Mouse (Mus musculus): Measurements from ENCODE around the gene Spata20. TPM values are rescaled to one million over a fixed set of nuclear protein-coding genes. Genes with fewer than 3 reads are reported as not detected.

The Spata20 gene
- total and polyA plus RNA-seq, 3 experiments: not detected

DNA sequence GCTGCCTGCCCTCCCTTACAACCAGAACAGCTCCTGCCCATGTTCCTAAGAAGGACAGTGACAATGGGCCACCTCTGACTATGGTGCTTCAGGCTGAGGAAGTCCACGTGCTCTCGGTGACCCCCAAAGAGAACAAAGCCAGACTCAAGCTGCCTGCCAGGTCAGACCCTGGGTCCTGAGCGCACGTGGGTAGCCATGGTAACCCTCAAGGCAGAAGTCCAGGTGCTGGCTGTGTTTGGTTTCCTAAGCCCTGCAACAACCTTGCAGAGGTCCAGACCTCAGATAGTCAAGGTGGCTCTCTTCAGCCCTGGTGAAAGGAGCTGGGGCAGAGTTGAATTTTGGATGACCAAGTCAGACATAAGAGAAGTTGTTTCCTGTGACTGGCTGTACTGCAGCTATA is 3.8 kb upstream of the Spata20 start:
- no peaks in the 10 kb centered on the region for H3K4me1 ChIP-seq (ENCODE audit: control insufficient read depth in 1 of 2, insufficient read depth in 2 of 2, low read length in 2 of 2)
- no peaks in the 10 kb centered on the region for H3K79me2 ChIP-seq (ENCODE audit: control insufficient read depth, insufficient read depth, low read length, poor library complexity)
- DNase-seq (ENCODE audit: low read depth, low spot score): no peak
- H3K27me3 ChIP-seq (ENCODE audit: control insufficient read depth in 1 of 2, insufficient read depth in 2 of 2, low read length in 2 of 2): peaks cover 0 to 2% of the 10 kb centered on the region in 2 experiments; a peak in 1 of 4 replicates
- H3K36me3 ChIP-seq (ENCODE audit: control insufficient read depth in 1 of 2, insufficient read depth in 2 of 2, low read length in 2 of 2): no peaks in the 10 kb centered on the region
- no peak for TF ChIP-seq TBP (IDR thresholded peaks at IDR 0.05; ENCODE audit: low read depth, low read length)
- TF ChIP-seq MAX (IDR thresholded peaks at IDR 0.05; ENCODE audit: low read length): no peak
- no peak for TF ChIP-seq USF2 (IDR thresholded peaks at IDR 0.05; ENCODE audit: borderline replicate concordance in 1 of 2, insufficient read depth in 1 of 2, low read depth in 1 of 2, low read length in 2 of 2)
- no peak for TF ChIP-seq NELFE (IDR thresholded peaks at IDR 0.05; ENCODE audit: low read depth, low read length)
- TF ChIP-seq GABPA (IDR thresholded peaks at IDR 0.05; ENCODE audit: low read depth, low read length): no peak
- no peak for TF ChIP-seq POLR2A (IDR thresholded peaks at IDR 0.05; ENCODE audit: control insufficient read depth in 1 of 2, insufficient read depth in 1 of 2, low read depth in 1 of 2, low read length in 2 of 2, poor library complexity in 1 of 2)
- TF ChIP-seq POLR2AphosphoS5 (IDR thresholded peaks at IDR 0.05; ENCODE audit: borderline replicate concordance, low read depth, low read length): no peak
- no peak for TF ChIP-seq ZMIZ1 (IDR thresholded peaks at IDR 0.05; ENCODE audit: low read depth, low read length)
- no peak for TF ChIP-seq CTCF (IDR thresholded peaks at IDR 0.05 in 2 of 3, conservative IDR thresholded peaks at IDR 0.05 in 1 of 3; ENCODE audit: control insufficient read depth in 1 of 3, insufficient read depth in 1 of 3, low read depth in 2 of 3, low read length in 3 of 3, poor library complexity in 1 of 3, severe bottlenecking in 1 of 3)
- no peak for TF ChIP-seq HCFC1 (IDR thresholded peaks at IDR 0.05; ENCODE audit: low read depth, low read length)
- TF ChIP-seq ETS1 (IDR thresholded peaks at IDR 0.05; ENCODE audit: low read depth, low read length): no peak
- no peak for TF ChIP-seq MAZ (IDR thresholded peaks at IDR 0.05; ENCODE audit: low read depth, low read length)
- no peak overlapping the region for H3K27ac ChIP-seq (ENCODE audit: control insufficient read depth, low read depth, low read length)
- H3K4me3 ChIP-seq (ENCODE audit: control insufficient read depth in 1 of 2, insufficient read depth in 1 of 2, low read depth in 2 of 2, low read length in 2 of 2): no peak overlapping the region
- no peaks in the 10 kb centered on the region for H3K9me3 ChIP-seq (replicated peaks; ENCODE audit: insufficient read depth, low read length)
- H3K9ac ChIP-seq (ENCODE audit: control insufficient read depth, low read depth, low read length, poor library complexity, severe bottlenecking): no peak overlapping the region

DNA sequence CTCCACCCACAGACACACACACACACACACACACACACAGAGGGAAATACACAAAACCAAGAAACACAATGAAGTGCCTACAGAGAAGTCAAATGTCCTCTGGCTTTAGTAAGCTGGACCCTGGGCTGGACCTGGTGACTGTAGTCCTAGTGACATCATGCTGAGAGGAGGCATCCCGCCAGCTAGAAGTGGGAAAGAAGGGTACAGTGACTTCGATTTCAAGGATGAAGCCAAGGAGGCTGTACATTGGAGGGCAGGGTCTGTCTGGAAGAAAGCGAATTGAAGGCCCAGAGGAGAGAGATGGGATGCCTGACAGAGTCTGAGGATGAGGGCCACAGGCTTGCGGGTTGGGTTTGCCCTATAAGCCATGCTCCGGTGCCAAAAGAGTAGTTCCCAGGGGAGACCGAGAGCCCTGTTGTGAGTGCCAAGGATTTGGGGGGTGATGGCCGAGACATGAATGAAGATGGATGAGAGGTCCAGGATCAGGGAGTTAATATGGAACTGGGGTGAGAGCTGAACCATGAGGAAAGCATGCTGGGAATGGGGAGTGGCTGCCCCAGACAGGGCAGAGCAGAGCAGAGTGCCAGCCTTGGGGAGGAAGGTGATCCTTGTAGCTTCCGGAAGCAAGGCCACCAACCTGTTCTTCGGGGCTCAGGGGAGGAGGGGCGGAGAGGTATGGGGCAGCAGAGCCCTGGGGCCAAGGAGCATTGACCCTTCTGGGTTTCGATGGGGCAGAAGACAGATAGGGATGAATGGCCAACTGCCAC is 3.0 kb upstream of the Spata20 start:
- Histone ChIP-seq H3K9me3 (replicated peaks; ENCODE audit: insufficient read depth, low read length) (no peaks in the 10 kb centered on the region), H3K27ac (ENCODE audit: control insufficient read depth, low read depth, low read length) (no peak overlapping the region), H3K9ac (ENCODE audit: control insufficient read depth, low read depth, low read length, poor library complexity, severe bottlenecking) (no peak overlapping the region), H3K79me2 (ENCODE audit: control insufficient read depth, insufficient read depth, low read length, poor library complexity) (no peaks in the 10 kb centered on the region), H3K27me3 (ENCODE audit: control insufficient read depth in 1 of 2, insufficient read depth in 2 of 2, low read length in 2 of 2) (peaks cover 0 to 2% of the 10 kb centered on the region in 2 experiments; a peak in 1 of 4 replicates), H3K4me3 (ENCODE audit: control insufficient read depth in 1 of 2, insufficient read depth in 1 of 2, low read depth in 2 of 2, low read length in 2 of 2) (no peak overlapping the region), H3K36me3 (ENCODE audit: control insufficient read depth in 1 of 2, insufficient read depth in 2 of 2, low read length in 2 of 2) (no peaks in the 10 kb centered on the region), H3K4me1 (ENCODE audit: control insufficient read depth in 1 of 2, insufficient read depth in 2 of 2, low read length in 2 of 2) (no peaks in the 10 kb centered on the region)
- TF ChIP-seq USF1 (IDR thresholded peaks at IDR 0.05; ENCODE audit: low read depth, low read length) (no peak), MEF2A (IDR thresholded peaks at IDR 0.05; ENCODE audit: extremely low read depth, insufficient replicate concordance, low read depth, low read length, poor library complexity, severe bottlenecking) (no peak), JUND (IDR thresholded peaks at IDR 0.05; ENCODE audit: low read depth, low read length) (no peak), EP300 (IDR thresholded peaks at IDR 0.05; ENCODE audit: low read depth in 1 of 2, low read length in 2 of 2) (no peak), ETS1 (IDR thresholded peaks at IDR 0.05; ENCODE audit: low read depth, low read length) (no peak), ZNF384 (IDR thresholded peaks at IDR 0.05; ENCODE audit: low read depth, low read length) (no peak), GABPA (IDR thresholded peaks at IDR 0.05; ENCODE audit: low read depth, low read length) (no peak), SIN3A (IDR thresholded peaks at IDR 0.05; ENCODE audit: low read length) (no peak), POLR2AphosphoS5 (IDR thresholded peaks at IDR 0.05; ENCODE audit: borderline replicate concordance, low read depth, low read length) (no peak), SMC3 (IDR thresholded peaks at IDR 0.05; ENCODE audit: low read depth, low read length) (no peak), UBTF (IDR thresholded peaks at IDR 0.05; ENCODE audit: borderline replicate concordance, insufficient read depth, low read depth, low read length) (no peak), POLR2A (IDR thresholded peaks at IDR 0.05; ENCODE audit: control insufficient read depth in 1 of 2, insufficient read depth in 1 of 2, low read depth in 1 of 2, low read length in 2 of 2, poor library complexity in 1 of 2) (no peak)
- no peak for DNase-seq (ENCODE audit: low read depth, low spot score)

Measured in MEL (cell line).